Mouse (Mus musculus) bone marrow macrophage, adult 2 months (primary cell): Measurements from ENCODE around the gene Scd1.

Experiments used
- CTCF ChIP-seq: IDR thresholded peaks from 2 replicates; pipeline ENCODE4 v1.5.1; 2012; ENCODE audit warnings: low read depth, mild to moderate bottlenecking, low read length, moderate library complexity
- POLR2A ChIP-seq: IDR thresholded peaks from 2 replicates; pipeline ENCODE4 v1.6.1; 2012; ENCODE audit warnings: mild to moderate bottlenecking, low read depth, low read length, borderline replicate concordance

DNA sequence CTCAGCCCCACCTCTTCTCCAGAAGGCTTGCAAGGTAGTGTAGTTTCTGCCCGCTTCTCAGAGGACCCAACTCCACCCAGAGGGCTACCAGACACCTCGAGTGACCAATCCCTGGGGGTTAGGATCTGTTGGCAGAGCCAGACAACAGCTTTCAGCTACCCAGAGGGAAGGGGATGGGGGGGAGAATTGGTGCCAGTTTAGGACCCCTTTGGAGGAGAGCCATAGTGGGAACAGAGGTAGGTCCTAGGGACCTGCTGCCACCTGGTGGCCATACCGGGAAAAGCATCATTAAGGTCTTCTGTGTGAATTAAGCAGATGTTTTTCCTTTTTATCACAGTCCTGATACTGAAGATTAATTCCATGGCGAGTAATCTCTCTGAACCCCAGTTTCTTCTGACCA lies 11.3 kb upstream of the Scd1 start:
- TF ChIP-seq CTCF (peak; percentile 99), POLR2A (no peak)
